In genomic region chr2:93874227-93874514, GRCm38 (mm10) we compare ENCODE assay signal across 15 mouse cellular contexts. TPM values are rescaled to one million over a fixed set of nuclear protein-coding genes. Genes with fewer than 3 reads are reported as not detected.
A peak's percentile ranks its signal among the peaks of the same experiment; 100 is the strongest.
DNase-seq lines count a peak whose midpoint lies in the region; ATAC-seq and TF ChIP-seq lines count a peak whose summit lies in the region.
"Had no signal": no experiment of that assay in that cellular context is flagged by ENCODE, and none has a peak within 500 bp of the region (broad histone marks: within the 10 kb centered on the region; RNA-seq: fewer than 3 reads in every experiment).

No protein-coding gene starts in this region.

- ATAC-seq in hindbrain, embryonic 14.5 days (ENCODE audit: low FRiP score) = 0 out of 2 replicates have a peak, but pooled peaks have one; percentile 2
- ATAC-seq in liver, postnatal 0 days = no peak
- ATAC-seq: intestine, embryonic 15.5 days had no signal

- H3K4me2 ChIP-seq in hindbrain, embryonic 14.5 days (replicated peaks) = no peak overlapping the region
- no peak overlapping the region for H3K4me2 ChIP-seq in liver, postnatal 0 days (ENCODE audit: low read depth, low read length)
- H3K4me2 ChIP-seq: intestine, embryonic 15.5 days; midbrain, embryonic 11.5 days; stomach, embryonic 15.5 days had no signal

- peak; percentile 56 for DNase-seq in kidney, postnatal 10 days
- no peak for DNase-seq in kidney, adult 9 months
- peak; percentile 40 for DNase-seq in gastrocnemius, postnatal 25 days
- DNase-seq in hindbrain, embryonic 14.5 days (ENCODE audit: low spot score) = no peak
- no peak for DNase-seq in liver, postnatal 0 days
- DNase-seq in right cerebral cortex, postnatal 4 days = no peak
- DNase-seq: adrenal gland, postnatal 14 days; lung, adult 18-20 months had no signal

- no peak overlapping the region for H3K9ac ChIP-seq in hindbrain, embryonic 14.5 days
- H3K9ac ChIP-seq in liver, postnatal 0 days (replicated peaks) = no peak overlapping the region
- H3K9ac ChIP-seq: intestine, embryonic 15.5 days; stomach, embryonic 15.5 days had no signal

- TF ChIP-seq EP300 in liver, postnatal 0 days (IDR thresholded peaks at IDR 0.05; ENCODE audit: low read depth) = no peak

- no peak overlapping the region for H3K27ac ChIP-seq in hindbrain, embryonic 14.5 days
- no peak overlapping the region for H3K27ac ChIP-seq in liver, postnatal 0 days (ENCODE audit: low read depth)
- H3K27ac ChIP-seq: intestine, embryonic 15.5 days; layer of hippocampus, adult 2 months; stomach, embryonic 15.5 days had no signal

- no peaks in the 10 kb centered on the region for H3K36me3 ChIP-seq in E14TG2a.4 (ENCODE audit: insufficient read depth, low read length)
- no peaks in the 10 kb centered on the region for H3K36me3 ChIP-seq in hindbrain, embryonic 14.5 days (replicated peaks; ENCODE audit: control insufficient read depth, insufficient read depth)
- H3K36me3 ChIP-seq in liver, postnatal 0 days (replicated peaks; ENCODE audit: insufficient read depth, low read length) = no peaks in the 10 kb centered on the region
- H3K36me3 ChIP-seq: intestine, embryonic 15.5 days; stomach, embryonic 15.5 days had no signal

- no peaks in the 10 kb centered on the region for H3K27me3 ChIP-seq in E14TG2a.4 (ENCODE audit: insufficient read depth, low read length)
- no peaks in the 10 kb centered on the region for H3K27me3 ChIP-seq in hindbrain, embryonic 14.5 days (ENCODE audit: control insufficient read depth, insufficient read depth, low read length)
- H3K27me3 ChIP-seq in liver, postnatal 0 days (ENCODE audit: insufficient read depth, low read length) = no peaks in the 10 kb centered on the region
- H3K27me3 ChIP-seq: intestine, embryonic 15.5 days; stomach, embryonic 15.5 days had no signal

- peaks cover 77% of the 10 kb centered on the region for H3K4me1 ChIP-seq in E14TG2a.4 (replicated peaks; ENCODE audit: low read depth, low read length)
- H3K4me1 ChIP-seq in hindbrain, embryonic 14.5 days (replicated peaks; ENCODE audit: control insufficient read depth, insufficient read depth, low read length) = peaks cover 8% of the 10 kb centered on the region
- peaks cover 4% of the 10 kb centered on the region; the same call in 1 of the 2 replicates for H3K4me1 ChIP-seq in liver, postnatal 0 days (ENCODE audit: insufficient read depth)

- no peaks in the 10 kb centered on the region for H3K9me3 ChIP-seq in E14TG2a.4 (ENCODE audit: low read length)
- no peaks in the 10 kb centered on the region for H3K9me3 ChIP-seq in hindbrain, embryonic 14.5 days (ENCODE audit: control insufficient read depth, low read length)
- no peaks in the 10 kb centered on the region for H3K9me3 ChIP-seq in liver, postnatal 0 days (ENCODE audit: low read length)
- H3K9me3 ChIP-seq: intestine, embryonic 15.5 days; stomach, embryonic 15.5 days had no signal

- 38% methylated on average over 2 of the region's 2 CpGs for WGBS in hindbrain, embryonic 14.5 days
- 15% methylated on average over 2 of the region's 2 CpGs for whole genome bisulfite sequencing in liver, postnatal 0 days (ENCODE audit: insufficient replicate concordance)

- no peak for TF ChIP-seq CTCF in E14TG2a.4 (conservative IDR thresholded peaks at IDR 0.05; ENCODE audit: low read length)
- no peak for TF ChIP-seq CTCF in liver, postnatal 0 days (IDR thresholded peaks at IDR 0.05; ENCODE audit: low read depth)

- H3K4me3 ChIP-seq in E14TG2a.4 (replicated peaks; ENCODE audit: low read length) = peak overlapping the region; percentile 26; the same call in 1 of the 2 replicates
- no peak overlapping the region for H3K4me3 ChIP-seq in hindbrain, embryonic 14.5 days (replicated peaks; ENCODE audit: low read length)
- H3K4me3 ChIP-seq in liver, postnatal 0 days (ENCODE audit: low read depth, low read length) = no peak overlapping the region
- H3K4me3 ChIP-seq: intestine, embryonic 15.5 days; layer of hippocampus, adult 2 months; stomach, embryonic 15.5 days had no signal

RNA-seq across cellular contexts. Expression of gene Accsl, which starts 5.2 kb away (rescaled TPM):
- total RNA-seq in gastrocnemius, postnatal 25 days (2021) = not detected
- polyA plus RNA-seq in hindbrain, embryonic 14.5 days (2014; fragmentation: Nextera tagmentation; extraction: Ambion mirVana) = 0.08 and 0.38 TPM in 2 replicates
- 0.13 TPM in 1 of 2 replicates, not detected in the other for polyA plus RNA-seq in liver, postnatal 0 days (2015; fragmentation: Nextera tagmentation; extraction: Ambion mirVana)
- total RNA-seq: gastrocnemius, postnatal 4 days; neutrophil, adult 5-6 weeks had no signal
- polyA plus RNA-seq: intestine, embryonic 15.5 days had no signal

RNA-seq across cellular contexts. Expression of gene Accs, which starts 24.4 kb away (rescaled TPM):
- 1 to 10 TPM; 2.3 to 4.1 TPM for total RNA-seq in gastrocnemius, postnatal 25 days (2021)
- polyA plus RNA-seq in hindbrain, embryonic 14.5 days (2014; fragmentation: Nextera tagmentation; extraction: Ambion mirVana) = 4.8 and 6.7 TPM in 2 replicates
- polyA plus RNA-seq in liver, postnatal 0 days (2015; fragmentation: Nextera tagmentation; extraction: Ambion mirVana) = 1.3 and 1.6 TPM in 2 replicates

RNA-seq across cellular contexts. Expression of gene Ext2, which starts 51.8 kb away (rescaled TPM):
- 10 to 100 TPM; 30.7 to 34.6 TPM for total RNA-seq in gastrocnemius, postnatal 25 days (2021)
- 71.3 and 77.7 TPM in 2 replicates for polyA plus RNA-seq in hindbrain, embryonic 14.5 days (2014; fragmentation: Nextera tagmentation; extraction: Ambion mirVana)
- polyA plus RNA-seq in liver, postnatal 0 days (2015; fragmentation: Nextera tagmentation; extraction: Ambion mirVana) = 22.6 TPM in 2 replicates

Comparison
In these comparisons a context has a peak if more than half of its experiments do, and no peak if none do; other contexts are left out.
1. DNase-seq: peak in kidney, postnatal 10 days (single experiment) and gastrocnemius, postnatal 25 days (single experiment); none in kidney, adult 9 months (single experiment), hindbrain, embryonic 14.5 days (single experiment), liver, postnatal 0 days (single experiment) and right cerebral cortex, postnatal 4 days (single experiment).